Mouse (Mus musculus) MEL (cell line): ENCODE data around the gene Fermt2. TPM values are rescaled to one million over a fixed set of nuclear protein-coding genes. Genes with fewer than 3 reads are reported as not detected.

Experiments used
- DNase-seq: peaks from one replicate; pipeline ENCODE4 v3.0.0; 2011; ENCODE audit warnings: low read depth, low spot score
- H3K27ac ChIP-seq: 2 replicates; pipeline ENCODE4 v1.5.1; 2012; ENCODE audit warnings: low read depth, mild to moderate bottlenecking, control low read depth, low read length, moderate library complexity; ENCODE audit not compliant: control insufficient read depth
- H3K27me3 ChIP-seq, 2 experiments: fragments of 150-350 bp in 1 of 2; sonication (generic) in 1 of 2; 2 replicates each; pipeline ENCODE4 v1.6.1; 2012; ENCODE audit warnings: low read length in 2 of 2, mild to moderate bottlenecking in 2 of 2, improper control_type of control experiment in 1 of 2, moderate library complexity in 1 of 2; ENCODE audit not compliant: insufficient read depth in 2 of 2, control insufficient read depth in 1 of 2
- H3K36me3 ChIP-seq, 2 experiments: 2 replicates each; pipeline ENCODE4 v1.6.1; 2012 to 2014; ENCODE audit warnings: low read length in 2 of 2, improper control_type of control experiment in 1 of 2, inconsistent platforms in 1 of 2, mild to moderate bottlenecking in 1 of 2; ENCODE audit not compliant: insufficient read depth in 2 of 2, control insufficient read depth in 1 of 2
- H3K4me1 ChIP-seq, 2 experiments: fragments of 150-350 bp in 1 of 2; sonication (generic) in 1 of 2; 2 replicates each; pipeline ENCODE4 v1.6.1; 2012; ENCODE audit warnings: low read length in 2 of 2, improper control_type of control experiment in 1 of 2, mild to moderate bottlenecking in 1 of 2; ENCODE audit not compliant: insufficient read depth in 2 of 2, control insufficient read depth in 1 of 2
- H3K4me3 ChIP-seq, 2 experiments: fragments of 150-350 bp in 1 of 2; sonication (generic) in 1 of 2; 2 replicates each; pipeline ENCODE4 v1.5.1; 2012; ENCODE audit warnings: low read depth in 2 of 2, low read length in 2 of 2, mild to moderate bottlenecking in 2 of 2, moderate library complexity in 2 of 2, control low read depth in 1 of 2, improper control_type of control experiment in 1 of 2; ENCODE audit not compliant: control insufficient read depth in 1 of 2, insufficient read depth in 1 of 2
- H3K79me2 ChIP-seq: 2 replicates; pipeline ENCODE4 v1.6.1; 2012; ENCODE audit warnings: mild to moderate bottlenecking, low read length, moderate library complexity; ENCODE audit not compliant: control insufficient read depth, poor library complexity, insufficient read depth
- H3K9ac ChIP-seq: 2 replicates; pipeline ENCODE4 v1.6.1; 2012; ENCODE audit warnings: low read depth, mild to moderate bottlenecking, control low read depth, low read length, moderate library complexity; ENCODE audit not compliant: control insufficient read depth, poor library complexity, severe bottlenecking
- H3K9me3 ChIP-seq: fragments of 150-350 bp; sonication (generic); replicated peaks from 2 replicates; pipeline ENCODE4 v1.6.1; 2012; ENCODE audit warnings: mild to moderate bottlenecking, low read length, improper control_type of control experiment, moderate library complexity; ENCODE audit not compliant: insufficient read depth
- CHD1 ChIP-seq: IDR thresholded peaks from 2 replicates; pipeline ENCODE4 v1.6.1; 2012; ENCODE audit warnings: low read depth, mild to moderate bottlenecking, inconsistent platforms, low read length, improper control_type of control experiment
- CTCF ChIP-seq, 3 experiments: IDR thresholded peaks in 2 of 3; conservative IDR thresholded peaks in 1 of 3; 2 replicates each; pipeline ENCODE4 v1.5.1; 2011 to 2012; ENCODE audit warnings: low read length in 3 of 3, low read depth in 2 of 3, mild to moderate bottlenecking in 2 of 3, improper control_type of control experiment in 1 of 3, inconsistent platforms in 1 of 3, mixed read lengths in 1 of 3, moderate library complexity in 1 of 3; ENCODE audit not compliant: control insufficient read depth in 1 of 3, insufficient read depth in 1 of 3, poor library complexity in 1 of 3, severe bottlenecking in 1 of 3
- EP300 ChIP-seq, 2 experiments: IDR thresholded peaks; 2 replicates each; pipeline ENCODE4 v1.6.1; 2011; ENCODE audit warnings: improper control_type of control experiment in 2 of 2, low read length in 2 of 2, low read depth in 1 of 2, mild to moderate bottlenecking in 1 of 2
- ETS1 ChIP-seq: IDR thresholded peaks from 2 replicates; pipeline ENCODE4 v1.6.1; 2012; ENCODE audit warnings: low read depth, mild to moderate bottlenecking, inconsistent platforms, low read length, improper control_type of control experiment, moderate library complexity
- GABPA ChIP-seq: IDR thresholded peaks from 2 replicates; pipeline ENCODE4 v1.6.1; 2012; ENCODE audit warnings: low read depth, mild to moderate bottlenecking, inconsistent platforms, low read length, improper control_type of control experiment, moderate library complexity
- HCFC1 ChIP-seq: IDR thresholded peaks from 2 replicates; pipeline ENCODE4 v1.6.1; 2012; ENCODE audit warnings: low read depth, mild to moderate bottlenecking, inconsistent platforms, low read length, improper control_type of control experiment, moderate library complexity
- KAT2A ChIP-seq: conservative IDR thresholded peaks from 2 replicates; pipeline ENCODE4 v1.6.1; 2012; ENCODE audit warnings: low read depth, low read length, improper control_type of control experiment, inconsistent platforms
- MAZ ChIP-seq: IDR thresholded peaks from 2 replicates; pipeline ENCODE4 v1.6.1; 2012; ENCODE audit warnings: low read depth, mild to moderate bottlenecking, inconsistent platforms, low read length, improper control_type of control experiment
- MYB ChIP-seq: IDR thresholded peaks from 2 replicates; pipeline ENCODE4 v1.6.1; 2011; ENCODE audit warnings: mild to moderate bottlenecking, low read depth, low read length, improper control_type of control experiment
- POLR2AphosphoS5 ChIP-seq: IDR thresholded peaks from 2 replicates; pipeline ENCODE4 v1.6.1; 2012; ENCODE audit warnings: low read depth, borderline replicate concordance, mild to moderate bottlenecking, inconsistent platforms, low read length, moderate library complexity, mixed read lengths
- RAD21 ChIP-seq: IDR thresholded peaks from 2 replicates; pipeline ENCODE4 v1.6.1; 2011; ENCODE audit warnings: mild to moderate bottlenecking, low read depth, low read length, improper control_type of control experiment
- SMC3 ChIP-seq: IDR thresholded peaks from 2 replicates; pipeline ENCODE4 v1.6.1; 2011; ENCODE audit warnings: low read depth, low read length, improper control_type of control experiment
- UBTF ChIP-seq: IDR thresholded peaks from 2 replicates; pipeline ENCODE4 v1.6.1; 2012; ENCODE audit warnings: low read depth, mild to moderate bottlenecking, inconsistent platforms, low read length, improper control_type of control experiment, moderate library complexity, borderline replicate concordance; ENCODE audit not compliant: insufficient read depth
- USF1 ChIP-seq: IDR thresholded peaks from 2 replicates; pipeline ENCODE4 v1.6.1; 2014; ENCODE audit warnings: low read depth, mild to moderate bottlenecking, inconsistent platforms, low read length, improper control_type of control experiment, moderate library complexity
- ZKSCAN1 ChIP-seq: IDR thresholded peaks from 2 replicates; pipeline ENCODE4 v1.6.1; 2012; ENCODE audit warnings: low read depth, mild to moderate bottlenecking, inconsistent platforms, low read length, improper control_type of control experiment, moderate library complexity
- ZMIZ1 ChIP-seq: IDR thresholded peaks from 2 replicates; pipeline ENCODE4 v1.6.1; 2012; ENCODE audit warnings: low read depth, mild to moderate bottlenecking, inconsistent platforms, low read length, improper control_type of control experiment, moderate library complexity
- polyA plus RNA-seq, 2 experiments: library from polyadenylated mRNA; stranded (reverse) in 1 of 2; unstranded in 1 of 2; fragments of >175 nt in 1 of 2; fragments of >200 nt in 1 of 2; gene quantifications; 2 replicates each; pipeline versions ENCODE4 v1.2.1 to v1.2.4; 2012; ENCODE audit warnings: low replicate concordance in 2 of 2, low read depth in 1 of 2; ENCODE audit not compliant: insufficient read length in 2 of 2, insufficient read depth in 1 of 2, missing spikeins in 1 of 2
- total RNA-seq: library from RNA; depleted of rRNA; stranded (reverse); fragments of 300-350 nt; gene quantifications from 2 replicates; pipeline ENCODE4 v1.2.3, GENCODE M21; 2012

Fermt2 gene
- total and polyA plus RNA-seq, 3 experiments = not detected

DNA sequence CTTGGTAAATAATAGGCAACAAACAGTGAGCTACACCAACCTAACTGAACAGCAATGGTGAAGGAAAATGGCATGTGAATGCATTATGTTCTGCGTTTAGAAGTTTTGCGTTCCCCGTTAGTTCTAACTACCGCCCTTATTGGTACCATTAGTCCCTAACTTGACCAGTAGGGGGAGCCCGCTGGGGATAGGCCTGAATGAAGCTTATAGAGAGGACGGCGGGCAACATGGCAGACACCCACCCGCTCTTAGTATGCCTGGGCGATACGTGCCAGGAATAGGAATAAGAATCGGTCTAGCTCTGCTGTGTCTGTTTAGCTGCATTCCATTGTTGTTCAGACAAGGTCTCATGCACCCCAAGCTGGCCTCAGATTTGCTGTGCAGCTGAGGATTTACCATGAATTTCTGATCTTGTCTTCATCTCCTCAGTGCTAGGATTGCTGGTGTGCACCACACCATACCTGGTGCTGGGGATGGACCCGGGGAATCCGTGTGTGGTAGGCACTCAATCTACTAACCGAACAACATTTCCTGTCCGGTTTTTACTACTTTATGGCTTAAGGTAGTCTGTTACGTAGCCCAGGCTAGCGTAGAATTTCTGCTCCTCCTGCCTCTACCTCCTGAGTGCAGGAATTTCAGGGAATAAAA is 21.3 kb upstream of the Fermt2 start:
- no peaks in the 10 kb centered on the region for H3K4me1 ChIP-seq
- peak; percentile 35 for DNase-seq
- no peaks in the 10 kb centered on the region for H3K79me2 ChIP-seq
- H3K27ac ChIP-seq = no peak overlapping the region
- H3K27me3 ChIP-seq = no peaks in the 10 kb centered on the region
- no peak overlapping the region for H3K9ac ChIP-seq
- no peaks in the 10 kb centered on the region for H3K36me3 ChIP-seq
- H3K4me3 ChIP-seq = no peak overlapping the region
- TF ChIP-seq UBTF (no peak), KAT2A (no peak), CTCF (IDR thresholded peaks at IDR 0.05 in 2 of 3, conservative IDR thresholded peaks at IDR 0.05 in 1 of 3; ENCODE audit: control insufficient read depth in 1 of 3, insufficient read depth in 1 of 3, low read depth in 2 of 3, low read length in 3 of 3, poor library complexity in 1 of 3, severe bottlenecking in 1 of 3) (peak; percentile 45 to 52 (median 51)), ETS1 (no peak), SMC3 (peak; percentile 31; the same call in 1 of the 2 replicates), MYB (no peak), HCFC1 (no peak), POLR2AphosphoS5 (no peak), CHD1 (no peak), RAD21 (no peak)
- H3K9me3 ChIP-seq = no peaks in the 10 kb centered on the region

- H3K27ac ChIP-seq = no peak overlapping the region
- no peaks in the 10 kb centered on the region for H3K79me2 ChIP-seq
- DNase-seq = no peak
- no peak overlapping the region for H3K4me3 ChIP-seq
- no peaks in the 10 kb centered on the region for H3K9me3 ChIP-seq
- no peaks in the 10 kb centered on the region for H3K27me3 ChIP-seq
- H3K36me3 ChIP-seq = no peaks in the 10 kb centered on the region
- H3K4me1 ChIP-seq = no peaks in the 10 kb centered on the region
- no peak overlapping the region for H3K9ac ChIP-seq
- TF ChIP-seq ZKSCAN1 (no peak), UBTF (no peak), ETS1 (no peak), KAT2A (no peak), USF1 (no peak), HCFC1 (no peak), MAZ (no peak), EP300 (IDR thresholded peaks at IDR 0.05; ENCODE audit: low read depth in 1 of 2, low read length in 2 of 2) (no peak), GABPA (no peak), ZMIZ1 (no peak)
Measured at GRCm38 (mm10) chr14:45550010-45550647, 20.2 kb upstream of the Fermt2 start.
